Mouse (Mus musculus) adipocyte (in vitro differentiated cells): ENCODE data around the gene Gtpbp6.
"Not testable (repeated sequence)": the region's sequence is repeated elsewhere in the genome, so short reads cannot be mapped to it uniquely, and the experiment has no call there.

Experiments
- DNase-seq: peaks from one replicate; pipeline ENCODE4 v3.0.0-alpha.2; 2016; ENCODE audit warnings: low spot score

Gene Gtpbp6

DNA sequence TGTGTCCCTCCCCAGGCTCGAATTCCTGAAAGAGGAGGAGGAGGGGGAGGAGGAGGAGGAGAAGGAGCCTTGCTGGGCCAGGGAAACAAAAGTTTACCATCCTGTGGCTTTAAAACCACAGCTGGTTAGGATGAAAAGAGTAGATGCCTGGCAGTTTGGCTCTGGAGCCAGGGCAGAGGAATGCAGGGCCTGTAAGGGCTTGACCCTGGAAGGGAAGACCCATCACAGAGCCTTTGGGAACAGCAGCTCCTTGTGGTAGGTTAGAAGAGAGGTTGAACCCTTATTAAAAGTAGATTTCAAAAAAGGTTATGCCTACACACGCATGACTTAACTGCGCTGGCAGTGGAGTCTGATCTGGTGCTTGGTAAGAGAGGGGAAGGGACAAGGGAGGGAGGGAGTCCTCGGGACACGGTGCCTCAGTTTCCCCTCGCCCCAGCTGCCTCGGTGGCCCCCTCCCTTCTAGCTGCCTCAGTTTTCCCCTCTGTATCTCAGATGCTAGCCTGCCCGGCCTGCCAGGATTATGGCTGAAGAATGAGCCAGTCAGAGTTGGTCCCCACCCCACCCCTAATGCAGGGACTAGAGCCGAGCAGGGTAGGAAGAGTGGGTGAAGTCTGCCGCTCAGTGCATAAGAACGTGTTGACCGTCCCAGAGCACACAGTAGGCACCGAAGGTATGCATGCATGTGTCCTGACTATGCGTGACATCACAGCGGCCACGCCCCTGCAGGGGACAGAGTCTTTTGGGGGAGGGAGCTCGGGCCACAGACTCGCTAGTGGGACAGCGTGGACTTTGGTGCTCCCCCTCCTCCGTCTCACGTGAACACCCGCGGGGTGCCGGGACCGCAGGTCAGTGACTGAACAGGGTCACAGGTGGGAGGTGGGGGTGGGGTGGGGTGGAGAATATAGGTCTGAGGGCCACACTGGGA, 8.1 kb downstream of the Gtpbp6 start, which contains the start of gene Plcxd1:
TSS of gene Plcxd1 (plus strand) at position 314 of the 925 bp plus-strand sequence.
- no peak for DNase-seq

DNA sequence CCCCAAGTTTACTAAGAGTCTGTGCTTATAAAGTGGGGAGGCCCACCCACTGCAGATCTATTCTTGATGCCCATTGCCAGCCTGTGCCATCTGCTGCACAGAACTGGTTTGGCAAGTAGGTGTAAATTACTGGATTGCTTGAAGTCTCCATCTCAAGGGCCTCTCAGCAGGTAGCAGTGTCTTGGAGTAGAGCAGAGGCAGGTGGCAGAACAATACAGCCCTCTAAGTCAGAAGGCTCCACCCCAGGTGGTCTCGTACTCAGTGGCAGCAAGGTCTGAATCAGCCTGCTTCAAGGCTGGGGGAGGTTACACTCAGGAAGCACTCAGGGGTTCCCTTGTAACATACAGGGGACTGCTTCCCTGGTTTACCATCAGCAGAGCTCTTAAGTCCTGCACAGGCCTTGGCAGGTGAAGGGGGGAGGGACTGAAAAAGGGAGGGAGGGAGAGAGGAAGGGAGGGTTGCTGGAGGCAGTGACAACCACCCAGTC, 9.0 kb downstream of the Gtpbp6 start:
- no peak for DNase-seq

DNA sequence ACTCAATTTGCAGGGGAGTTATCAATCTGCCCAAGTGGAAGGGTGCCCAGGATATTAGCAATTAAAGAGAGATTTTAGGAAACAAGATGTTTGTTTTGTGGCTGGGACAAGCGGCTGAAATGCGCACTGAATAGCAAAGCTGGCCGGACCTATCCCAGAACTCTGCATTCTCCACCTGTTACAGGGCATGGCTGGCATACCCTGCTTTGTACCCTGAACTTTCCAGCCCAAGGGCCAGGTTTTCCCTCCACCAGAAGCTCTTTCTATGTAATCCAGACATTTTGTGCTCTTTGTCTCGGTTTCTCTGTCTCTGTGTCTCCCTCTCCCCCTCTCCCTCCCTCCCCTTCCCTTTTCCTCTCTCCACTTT, 13.2 kb downstream of the Gtpbp6 start:
- no peak for DNase-seq

DNA sequence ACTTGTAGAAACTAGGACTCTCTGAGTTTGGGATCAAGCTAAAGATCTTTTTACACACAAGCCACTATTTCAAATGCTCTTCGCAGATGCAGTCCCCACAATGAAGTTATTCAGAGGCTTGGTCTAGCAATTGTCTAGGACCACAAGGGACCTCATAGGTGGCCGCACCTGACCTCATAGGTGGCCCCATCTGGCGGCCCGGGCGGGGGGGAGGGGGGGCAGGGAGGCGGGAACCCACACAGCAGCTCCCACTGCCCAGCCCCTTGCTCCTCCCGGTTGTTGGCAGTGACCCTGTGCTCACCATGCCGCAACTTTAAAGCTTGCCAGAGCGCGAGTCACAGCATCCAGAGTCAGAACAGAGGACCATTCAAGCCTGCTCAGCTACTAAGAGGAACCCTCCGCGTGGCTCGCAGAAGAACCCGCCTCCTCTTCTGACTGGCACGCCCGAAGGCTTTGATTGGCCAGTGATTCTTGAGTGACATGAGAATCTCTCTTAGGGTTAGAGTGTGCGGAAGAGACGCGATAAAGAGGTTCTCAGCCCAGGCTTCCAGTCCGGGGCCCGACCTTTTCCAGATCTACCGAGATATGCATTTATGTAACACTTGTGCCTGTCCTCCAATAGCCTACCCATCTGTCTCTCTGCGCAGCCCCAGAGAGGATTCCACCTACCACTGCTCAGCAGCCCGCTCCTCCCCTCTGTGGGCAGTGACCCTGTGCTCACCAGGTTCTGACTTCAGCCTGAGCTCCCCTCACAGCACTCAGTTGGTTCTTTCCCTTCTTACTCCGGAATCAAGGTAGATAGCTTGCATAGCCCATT, 13.8 kb downstream of the Gtpbp6 start, which contains the start of gene Gm35315:
TSS of gene Gm35315 (minus strand) at position 391 of the 817 bp plus-strand sequence.
- DNase-seq, result peak; percentile 90

DNA sequence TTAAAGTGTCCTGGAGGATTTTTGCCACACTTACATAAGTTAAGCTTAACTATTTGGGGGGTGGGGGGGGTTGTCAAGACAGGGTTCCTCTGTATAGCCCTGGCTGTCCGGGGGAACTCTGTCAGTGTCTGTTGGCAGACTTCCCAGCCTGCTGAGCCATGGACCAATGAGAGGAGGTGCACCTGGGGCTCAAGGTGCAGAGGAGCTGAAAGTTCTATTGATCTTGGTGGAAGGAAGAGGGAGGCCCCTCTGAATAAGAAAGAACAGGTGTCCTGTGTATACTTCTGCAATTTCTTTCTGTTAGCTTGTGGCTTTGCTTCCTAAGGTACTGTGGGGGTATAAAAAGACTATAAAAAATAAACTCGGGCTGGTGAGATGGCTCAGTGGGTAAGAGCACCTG, 16.5 kb downstream of the Gtpbp6 start:
- no peak for DNase-seq

DNA sequence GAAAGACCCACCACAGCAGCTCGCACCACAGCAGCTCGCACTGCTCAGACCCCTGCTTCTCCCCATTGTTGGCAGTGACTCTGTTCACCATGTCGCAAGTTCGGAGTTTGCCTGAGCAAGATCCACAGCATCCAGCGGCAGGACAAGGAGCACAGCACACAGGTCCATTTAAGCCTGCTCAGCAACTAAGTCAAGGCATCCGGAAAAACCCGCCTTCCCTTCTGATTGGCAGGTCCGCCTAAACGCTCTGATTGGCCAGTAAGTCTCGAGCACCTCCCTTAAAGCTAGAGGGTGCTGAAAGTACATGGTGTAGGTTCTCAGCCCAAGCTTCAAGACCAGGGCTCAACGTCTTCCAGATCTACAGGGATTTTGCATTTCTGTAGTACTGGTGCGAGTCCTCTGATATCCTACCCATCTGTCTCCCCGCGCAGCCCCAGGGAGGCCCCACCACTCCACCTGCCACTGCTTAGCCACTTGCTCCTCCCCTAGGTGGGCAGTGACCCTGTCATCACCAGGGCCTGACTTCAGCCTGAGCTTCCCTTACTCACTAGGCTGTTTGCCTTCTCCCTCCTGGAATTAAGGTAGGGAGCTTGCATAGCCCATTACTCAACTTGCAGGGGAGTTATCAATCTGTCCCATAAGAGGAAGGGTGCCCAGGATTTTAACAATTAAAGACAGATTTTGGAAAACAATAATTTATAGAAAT, 21.7 kb downstream of the Gtpbp6 start:
- DNase-seq, result no peak

DNA sequence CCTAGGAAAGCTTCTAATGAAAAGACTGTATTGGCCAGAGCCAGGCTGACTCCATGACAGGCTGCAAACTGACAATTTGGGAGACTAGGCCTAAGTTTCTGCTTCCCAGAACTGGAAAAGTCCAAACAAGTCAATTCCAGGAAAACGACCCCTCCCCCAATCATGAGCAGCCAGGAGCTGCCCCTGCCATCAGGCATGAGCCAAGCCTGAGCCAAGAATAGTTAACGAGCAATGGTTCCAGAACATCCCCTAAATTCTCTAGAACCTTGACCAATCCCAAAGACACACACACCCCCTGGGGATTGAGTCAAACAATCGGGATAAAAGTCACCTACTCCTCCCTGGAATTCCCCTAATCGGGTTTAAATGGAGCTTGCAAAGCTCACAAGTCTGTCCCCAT, 25.0 kb downstream of the Gtpbp6 start:
- no peak for DNase-seq

DNA sequence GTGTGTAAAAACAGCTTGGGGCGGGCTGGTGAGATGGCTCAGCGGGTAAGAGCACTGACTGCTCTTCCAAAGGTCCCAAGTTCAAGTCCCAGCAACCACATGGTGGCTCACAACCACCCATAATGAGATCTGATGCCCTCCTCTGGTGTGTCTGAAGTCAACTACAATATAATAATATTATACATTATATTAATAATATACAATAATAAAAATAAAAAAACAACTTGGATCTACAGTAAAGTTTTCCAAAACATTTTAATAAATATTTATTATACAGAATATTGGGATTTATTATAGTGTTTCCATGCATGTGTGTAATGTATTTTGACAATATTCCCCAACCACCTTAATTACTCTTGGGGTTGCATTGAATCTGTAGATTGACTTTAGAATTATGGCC, 35.6 kb downstream of the Gtpbp6 start, which contains the start of gene Gm17655:
TSS of gene Gm17655 (minus strand) at position 101 of the 400 bp plus-strand sequence.
- DNase-seq, result not testable (repeated sequence)

DNA sequence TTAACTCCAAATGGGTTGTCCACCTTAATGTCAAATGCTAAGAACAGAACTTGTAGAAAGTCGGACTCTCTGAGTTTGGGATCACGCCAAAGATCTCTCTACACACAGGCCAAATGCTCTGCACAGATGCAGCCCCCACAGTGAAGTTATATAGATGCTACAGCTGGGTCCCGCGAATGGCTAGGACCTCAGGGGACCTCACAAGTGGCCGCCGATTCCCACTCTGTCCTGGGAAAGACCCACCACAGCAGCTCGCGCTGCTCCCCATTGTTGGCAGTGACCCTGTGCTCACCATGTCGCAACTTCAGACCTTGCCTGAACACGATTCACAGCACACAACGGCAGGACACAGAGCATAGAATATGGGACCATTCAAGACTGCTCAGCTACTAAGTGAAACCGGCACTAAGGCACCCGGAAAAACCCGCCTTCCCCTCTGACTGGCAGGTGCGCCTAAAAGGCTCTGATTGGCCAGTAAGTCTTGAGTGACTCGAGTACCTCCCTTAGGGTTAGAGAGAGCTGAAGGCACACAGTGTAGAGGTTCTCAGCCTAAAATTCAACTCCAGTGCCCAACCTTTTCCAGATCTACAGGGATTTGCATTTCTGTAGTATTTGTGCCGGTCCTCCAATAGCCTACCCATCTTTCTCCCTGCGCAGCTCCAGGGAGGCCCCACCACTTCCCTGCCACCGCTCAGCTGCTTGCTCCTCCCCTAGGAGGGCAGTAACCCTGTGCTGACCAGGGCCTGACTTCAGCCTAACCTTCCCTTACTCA, 50.2 kb downstream of the Gtpbp6 start:
- DNase-seq, result peak; percentile 90
